8 mouse cellular contexts compared by ENCODE assay signal in genomic region chr8:110808495-110809472, GRCm38 (mm10). TPM values are rescaled to one million over a fixed set of nuclear protein-coding genes. Genes with fewer than 3 reads are reported as not detected.
A peak's percentile ranks its signal among the peaks of the same experiment; 100 is the strongest.
DNase-seq lines count a peak whose midpoint lies in the region; ATAC-seq lines count a peak whose summit lies in the region.

No protein-coding gene starts in this region.

- no peak overlapping the region for H3K9ac ChIP-seq in forebrain, embryonic 12.5 days

- no peak overlapping the region for H3K27ac ChIP-seq in forebrain, embryonic 12.5 days

- DNase-seq in gastrocnemius, adult 18-20 months (ENCODE audit: low spot score): peak; percentile 32
- no peak for DNase-seq in gastrocnemius, adult 8-10 months (ENCODE audit: low spot score in 2 of 2)
- peak; percentile 77 for DNase-seq in 3134 (ENCODE audit: extremely low read depth, insufficient read length, low spot score)
- DNase-seq in embryo, embryonic 11.5 days (ENCODE audit: low read depth, low spot score): peak; percentile 14
- DNase-seq in heart, postnatal 4 days: peak; percentile 58
- DNase-seq in lung, postnatal 25 days (ENCODE audit: low spot score): peak; percentile 42
- no peak for DNase-seq in urinary bladder, postnatal 25 days (ENCODE audit: low spot score)

- no peak overlapping the region for H3K4me2 ChIP-seq in forebrain, embryonic 12.5 days

- peaks cover 52% of the 10 kb centered on the region for H3K36me3 ChIP-seq in forebrain, embryonic 12.5 days (replicated peaks)

- H3K4me1 ChIP-seq in forebrain, embryonic 12.5 days: no peaks in the 10 kb centered on the region

- WGBS in forebrain, embryonic 12.5 days: 71% methylated on average over 13 of the region's 13 CpGs

- no peak for ATAC-seq in forebrain, embryonic 12.5 days (ENCODE audit: low FRiP score)

- H3K4me3 ChIP-seq in forebrain, embryonic 12.5 days (replicated peaks): no peak overlapping the region

- H3K9me3 ChIP-seq in forebrain, embryonic 12.5 days: no peaks in the 10 kb centered on the region

- no peaks in the 10 kb centered on the region for H3K27me3 ChIP-seq in forebrain, embryonic 12.5 days

RNA-seq across cellular contexts. Expression of gene Il34, which starts 3.1 kb away (rescaled TPM):
- 1 to 10 TPM; 5.2 to 5.7 TPM for total RNA-seq in gastrocnemius, adult 18-20 months (2021)
- total RNA-seq in gastrocnemius, adult 8-10 months (2022): 1 to 10 TPM; 1.6 to 5.5 (median 4.3) TPM
- total RNA-seq in heart, postnatal 4 days (2021): 1 to 10 TPM; 1.2 to 2.3 TPM
- polyA plus RNA-seq in forebrain, embryonic 12.5 days (2016; fragmentation: Nextera tagmentation; extraction: Ambion mirVana): 0.26 and 0.63 TPM in 2 replicates

RNA-seq across cellular contexts. Expression of gene Cog4, which starts 37.6 kb away (rescaled TPM):
- 10 to 100 TPM; 63.7 to 63.8 TPM for total RNA-seq in gastrocnemius, adult 18-20 months (2021)
- 10 to 100 TPM; 61.0 to 68.2 (median 64.3) TPM for total RNA-seq in gastrocnemius, adult 8-10 months (2022)
- 10 to 100 TPM; 49.8 to 50.5 TPM for total RNA-seq in heart, postnatal 4 days (2021)
- polyA plus RNA-seq in forebrain, embryonic 12.5 days (2016; fragmentation: Nextera tagmentation; extraction: Ambion mirVana): 64.5 and 73.6 TPM in 2 replicates

RNA-seq across cellular contexts. Expression of gene Sf3b3, which starts 37.8 kb away (rescaled TPM):
- 10 to 100 TPM; 13.2 to 16.1 TPM for total RNA-seq in gastrocnemius, adult 18-20 months (2021)
- 10 to 100 TPM; 14.1 to 19.3 (median 14.3) TPM for total RNA-seq in gastrocnemius, adult 8-10 months (2022)
- total RNA-seq in heart, postnatal 4 days (2021): 10 to 100 TPM; 61.4 to 64.9 TPM
- polyA plus RNA-seq in forebrain, embryonic 12.5 days (2016; fragmentation: Nextera tagmentation; extraction: Ambion mirVana): 187 and 189 TPM in 2 replicates

Comparison
In these comparisons a context has a peak if more than half of its experiments do, and no peak if none do; other contexts are left out.
1. DNase-seq: peak in gastrocnemius, adult 18-20 months (single experiment), 3134 (single experiment), embryo, embryonic 11.5 days (single experiment), heart, postnatal 4 days (single experiment) and lung, postnatal 25 days (single experiment); none in gastrocnemius, adult 8-10 months (0 of 2) and urinary bladder, postnatal 25 days (single experiment).